24 mouse cellular contexts compared by ENCODE assay signal in genomic region chr9:57547869-57548268, GRCm38 (mm10). TPM values are rescaled to one million over a fixed set of nuclear protein-coding genes. Genes with fewer than 3 reads are reported as not detected.
DNase-seq lines count a peak whose midpoint lies in the region; ATAC-seq and TF ChIP-seq lines count a peak whose summit lies in the region.
"Had no signal": no experiment of that assay in that cellular context is flagged by ENCODE, and none has a peak within 500 bp of the region (broad histone marks: within the 10 kb centered on the region; RNA-seq: fewer than 3 reads in every experiment).

No protein-coding gene starts in this region.

- H3K36me3 ChIP-seq in embryonic facial prominence, embryonic 13.5 days: peaks cover 76% of the 10 kb centered on the region
- peaks cover 80% of the 10 kb centered on the region for H3K36me3 ChIP-seq in embryonic facial prominence, embryonic 10.5 days (replicated peaks)
- H3K36me3 ChIP-seq in liver, embryonic 12.5 days: peaks cover 50% of the 10 kb centered on the region
- peaks cover 28% of the 10 kb centered on the region for H3K36me3 ChIP-seq in liver, postnatal 0 days (replicated peaks; ENCODE audit: insufficient read depth, low read length)
- H3K36me3 ChIP-seq in E14TG2a.4 (ENCODE audit: insufficient read depth, low read length): peaks cover 85% of the 10 kb centered on the region
- H3K36me3 ChIP-seq in liver, embryonic 15.5 days (replicated peaks): peaks cover 46% of the 10 kb centered on the region

- peaks cover 7% of the 10 kb centered on the region for H3K4me1 ChIP-seq in embryonic facial prominence, embryonic 13.5 days
- H3K4me1 ChIP-seq in embryonic facial prominence, embryonic 10.5 days: peaks cover 7% of the 10 kb centered on the region
- H3K4me1 ChIP-seq in liver, embryonic 12.5 days: peaks cover 36% of the 10 kb centered on the region
- H3K4me1 ChIP-seq in liver, postnatal 0 days (ENCODE audit: insufficient read depth): peaks cover 12% of the 10 kb centered on the region
- H3K4me1 ChIP-seq in E14TG2a.4 (replicated peaks; ENCODE audit: low read depth, low read length): peaks cover 63% of the 10 kb centered on the region
- H3K4me1 ChIP-seq in liver, embryonic 15.5 days (replicated peaks): peaks cover 33% of the 10 kb centered on the region

- TF ChIP-seq EP300 in liver, postnatal 0 days (IDR thresholded peaks at IDR 0.05; ENCODE audit: low read depth): no peak

- peak overlapping the region; percentile 21; the same call in 1 of the 2 replicates for H3K9ac ChIP-seq in embryonic facial prominence, embryonic 13.5 days
- H3K9ac ChIP-seq in liver, embryonic 12.5 days: no peak overlapping the region
- H3K9ac ChIP-seq in liver, postnatal 0 days (replicated peaks): no peak overlapping the region
- no peak overlapping the region for H3K9ac ChIP-seq in liver, embryonic 15.5 days
- H3K9ac ChIP-seq: embryonic facial prominence, embryonic 15.5 days; forebrain, embryonic 13.5 days; hindbrain, embryonic 13.5 days; limb, embryonic 13.5 days; midbrain, embryonic 12.5 days; neural tube, embryonic 15.5 days had no signal

- 90% methylated on average over 11 of the region's 11 CpGs for WGBS in embryonic facial prominence, embryonic 13.5 days
- WGBS in embryonic facial prominence, embryonic 10.5 days: 92% methylated on average over 11 of the region's 11 CpGs
- whole genome bisulfite sequencing in liver, embryonic 12.5 days (ENCODE audit: insufficient replicate concordance): 81% methylated on average over 11 of the region's 11 CpGs
- 80% methylated on average over 11 of the region's 11 CpGs for WGBS in liver, postnatal 0 days (ENCODE audit: insufficient replicate concordance)
- 79% methylated on average over 11 of the region's 11 CpGs for WGBS in liver, embryonic 15.5 days (ENCODE audit: insufficient replicate concordance)

- ATAC-seq in embryonic facial prominence, embryonic 13.5 days (ENCODE audit: insufficient number of reproducible peaks, insufficient read depth, low FRiP score, low TSS enrichment, low read depth): no peak
- ATAC-seq in liver, embryonic 12.5 days: no peak
- ATAC-seq in liver, postnatal 0 days: no peak
- no peak for ATAC-seq in liver, embryonic 15.5 days (ENCODE audit: insufficient read depth)
- ATAC-seq: activated CD4-positive, CD25-positive, alpha-beta regulatory T cell, adult 4 months; forebrain, embryonic 13.5 days had no signal

- H3K27ac ChIP-seq in embryonic facial prominence, embryonic 13.5 days: no peak overlapping the region
- H3K27ac ChIP-seq in embryonic facial prominence, embryonic 10.5 days (replicated peaks): no peak overlapping the region
- no peak overlapping the region for H3K27ac ChIP-seq in liver, embryonic 12.5 days
- H3K27ac ChIP-seq in liver, postnatal 0 days (ENCODE audit: low read depth): no peak overlapping the region
- no peak overlapping the region for H3K27ac ChIP-seq in liver, embryonic 15.5 days (replicated peaks)
- H3K27ac ChIP-seq: embryonic facial prominence, embryonic 15.5 days; forebrain, embryonic 13.5 days; hindbrain, embryonic 13.5 days; left cerebral cortex, adult 2 months; limb, embryonic 13.5 days; midbrain, embryonic 12.5 days; neural tube, embryonic 15.5 days had no signal

- DNase-seq in embryonic facial prominence, embryonic 10.5 days (ENCODE audit: low spot score): no peak
- no peak for DNase-seq in liver, postnatal 0 days
- DNase-seq in lung, postnatal 10 days: no peak
- no peak for DNase-seq in natural killer cell, adult 2 months (ENCODE audit: low spot score in 2 of 2)
- DNase-seq: adrenal gland, adult 2 months; kidney, adult 11 months; kidney, postnatal 14 days; right cerebral cortex, postnatal 25 days; spleen, adult 18-20 months; thymus, postnatal 14 days had no signal

- no peaks in the 10 kb centered on the region for H3K27me3 ChIP-seq in embryonic facial prominence, embryonic 13.5 days
- H3K27me3 ChIP-seq in embryonic facial prominence, embryonic 10.5 days (replicated peaks; ENCODE audit: low read depth, poor library complexity, severe bottlenecking): no peaks in the 10 kb centered on the region
- H3K27me3 ChIP-seq in liver, embryonic 12.5 days (replicated peaks): no peaks in the 10 kb centered on the region
- no peaks in the 10 kb centered on the region for H3K27me3 ChIP-seq in liver, postnatal 0 days (ENCODE audit: insufficient read depth, low read length)
- H3K27me3 ChIP-seq in E14TG2a.4 (ENCODE audit: insufficient read depth, low read length): no peaks in the 10 kb centered on the region
- no peaks in the 10 kb centered on the region for H3K27me3 ChIP-seq in liver, embryonic 15.5 days
- H3K27me3 ChIP-seq: CH12.LX; embryonic facial prominence, embryonic 15.5 days; forebrain, embryonic 13.5 days; hindbrain, embryonic 13.5 days; limb, embryonic 13.5 days; midbrain, embryonic 12.5 days; neural tube, embryonic 15.5 days had no signal

- H3K9me3 ChIP-seq in embryonic facial prominence, embryonic 13.5 days: no peaks in the 10 kb centered on the region
- no peaks in the 10 kb centered on the region for H3K9me3 ChIP-seq in embryonic facial prominence, embryonic 10.5 days
- no peaks in the 10 kb centered on the region for H3K9me3 ChIP-seq in liver, embryonic 12.5 days (replicated peaks)
- no peaks in the 10 kb centered on the region for H3K9me3 ChIP-seq in liver, postnatal 0 days (ENCODE audit: low read length)
- H3K9me3 ChIP-seq in E14TG2a.4 (ENCODE audit: low read length): peaks cover 24% of the 10 kb centered on the region
- H3K9me3 ChIP-seq in liver, embryonic 15.5 days (replicated peaks): no peaks in the 10 kb centered on the region
- H3K9me3 ChIP-seq: embryonic facial prominence, embryonic 15.5 days; forebrain, embryonic 13.5 days; hindbrain, embryonic 13.5 days; limb, embryonic 13.5 days; midbrain, embryonic 12.5 days; neural tube, embryonic 15.5 days had no signal

- TF ChIP-seq CTCF in liver, postnatal 0 days (IDR thresholded peaks at IDR 0.05; ENCODE audit: low read depth): no peak
- TF ChIP-seq CTCF in E14TG2a.4 (conservative IDR thresholded peaks at IDR 0.05; ENCODE audit: low read length): no peak

- no peak overlapping the region for H3K4me2 ChIP-seq in embryonic facial prominence, embryonic 13.5 days
- peak overlapping the region; percentile 27 for H3K4me2 ChIP-seq in liver, embryonic 12.5 days
- no peak overlapping the region for H3K4me2 ChIP-seq in liver, postnatal 0 days (ENCODE audit: low read depth, low read length)
- peak overlapping the region; percentile 10; the same call in 1 of the 2 replicates for H3K4me2 ChIP-seq in liver, embryonic 15.5 days
- H3K4me2 ChIP-seq: embryonic facial prominence, embryonic 15.5 days; forebrain, embryonic 13.5 days; heart, embryonic 11.5 days; hindbrain, embryonic 13.5 days; limb, embryonic 13.5 days; midbrain, embryonic 12.5 days; neural tube, embryonic 15.5 days had no signal

- H3K4me3 ChIP-seq in embryonic facial prominence, embryonic 13.5 days: no peak overlapping the region
- no peak overlapping the region for H3K4me3 ChIP-seq in embryonic facial prominence, embryonic 10.5 days
- H3K4me3 ChIP-seq in liver, embryonic 12.5 days: no peak overlapping the region
- no peak overlapping the region for H3K4me3 ChIP-seq in liver, postnatal 0 days (ENCODE audit: low read depth, low read length)
- peak overlapping the region; percentile 57 for H3K4me3 ChIP-seq in E14TG2a.4 (replicated peaks; ENCODE audit: low read length)
- H3K4me3 ChIP-seq in liver, embryonic 15.5 days (replicated peaks): no peak overlapping the region
- H3K4me3 ChIP-seq: embryonic facial prominence, embryonic 15.5 days; forebrain, embryonic 13.5 days; hindbrain, embryonic 13.5 days; left cerebral cortex, adult 2 months; limb, embryonic 13.5 days; midbrain, embryonic 12.5 days; neural tube, embryonic 15.5 days had no signal

RNA-seq across cellular contexts. Expression of gene Mpi, which starts 4.7 kb away (rescaled TPM):
- polyA plus RNA-seq in embryonic facial prominence, embryonic 13.5 days (2015; fragmentation: Nextera tagmentation; extraction: Ambion mirVana): 47.1 and 48.8 TPM in 2 replicates
- polyA plus RNA-seq in embryonic facial prominence, embryonic 10.5 days (2016; fragmentation: Nextera tagmentation; extraction: Ambion mirVana): 58.7 and 61.7 TPM in 2 replicates
- polyA plus RNA-seq in liver, embryonic 12.5 days (2016; fragmentation: Nextera tagmentation; extraction: Ambion mirVana): 17.4 and 17.7 TPM in 2 replicates
- 7.3 and 8.2 TPM in 2 replicates for polyA plus RNA-seq in liver, postnatal 0 days (2015; fragmentation: Nextera tagmentation; extraction: Ambion mirVana)
- 11.9 and 12.5 TPM in 2 replicates for polyA plus RNA-seq in liver, embryonic 15.5 days (2015; fragmentation: Nextera tagmentation; extraction: Ambion mirVana)

RNA-seq across cellular contexts. Expression of gene Fam219b, which starts 10.5 kb away (rescaled TPM):
- 25.1 and 28.9 TPM in 2 replicates for polyA plus RNA-seq in embryonic facial prominence, embryonic 13.5 days (2015; fragmentation: Nextera tagmentation; extraction: Ambion mirVana)
- 17.1 and 17.7 TPM in 2 replicates for polyA plus RNA-seq in embryonic facial prominence, embryonic 10.5 days (2016; fragmentation: Nextera tagmentation; extraction: Ambion mirVana)
- 10.5 and 12.0 TPM in 2 replicates for polyA plus RNA-seq in liver, embryonic 12.5 days (2016; fragmentation: Nextera tagmentation; extraction: Ambion mirVana)
- 4.6 and 5.1 TPM in 2 replicates for polyA plus RNA-seq in liver, postnatal 0 days (2015; fragmentation: Nextera tagmentation; extraction: Ambion mirVana)
- polyA plus RNA-seq in liver, embryonic 15.5 days (2015; fragmentation: Nextera tagmentation; extraction: Ambion mirVana): 6.1 and 6.5 TPM in 2 replicates

RNA-seq across cellular contexts. Expression of gene Scamp2, which starts 12.9 kb away (rescaled TPM):
- 54.2 and 61.7 TPM in 2 replicates for polyA plus RNA-seq in embryonic facial prominence, embryonic 13.5 days (2015; fragmentation: Nextera tagmentation; extraction: Ambion mirVana)
- 44.1 and 45.3 TPM in 2 replicates for polyA plus RNA-seq in embryonic facial prominence, embryonic 10.5 days (2016; fragmentation: Nextera tagmentation; extraction: Ambion mirVana)
- 32.5 and 33.2 TPM in 2 replicates for polyA plus RNA-seq in liver, embryonic 12.5 days (2016; fragmentation: Nextera tagmentation; extraction: Ambion mirVana)
- 29.6 and 31.2 TPM in 2 replicates for polyA plus RNA-seq in liver, postnatal 0 days (2015; fragmentation: Nextera tagmentation; extraction: Ambion mirVana)
- 24.9 and 25.7 TPM in 2 replicates for polyA plus RNA-seq in liver, embryonic 15.5 days (2015; fragmentation: Nextera tagmentation; extraction: Ambion mirVana)

RNA-seq across cellular contexts. Expression of gene Cox5a, which starts 26.8 kb away (rescaled TPM):
- 473 and 528 TPM in 2 replicates for polyA plus RNA-seq in embryonic facial prominence, embryonic 13.5 days (2015; fragmentation: Nextera tagmentation; extraction: Ambion mirVana)
- polyA plus RNA-seq in embryonic facial prominence, embryonic 10.5 days (2016; fragmentation: Nextera tagmentation; extraction: Ambion mirVana): 664 and 702 TPM in 2 replicates
- 415 and 442 TPM in 2 replicates for polyA plus RNA-seq in liver, embryonic 12.5 days (2016; fragmentation: Nextera tagmentation; extraction: Ambion mirVana)
- 761 and 777 TPM in 2 replicates for polyA plus RNA-seq in liver, postnatal 0 days (2015; fragmentation: Nextera tagmentation; extraction: Ambion mirVana)
- 249 and 287 TPM in 2 replicates for polyA plus RNA-seq in liver, embryonic 15.5 days (2015; fragmentation: Nextera tagmentation; extraction: Ambion mirVana)

RNA-seq across cellular contexts. Expression of gene Ulk3, which starts 41.4 kb away (rescaled TPM):
- polyA plus RNA-seq in embryonic facial prominence, embryonic 13.5 days (2015; fragmentation: Nextera tagmentation; extraction: Ambion mirVana): 20.3 and 26.9 TPM in 2 replicates
- 13.3 and 16.4 TPM in 2 replicates for polyA plus RNA-seq in embryonic facial prominence, embryonic 10.5 days (2016; fragmentation: Nextera tagmentation; extraction: Ambion mirVana)
- 6.4 and 9.0 TPM in 2 replicates for polyA plus RNA-seq in liver, embryonic 12.5 days (2016; fragmentation: Nextera tagmentation; extraction: Ambion mirVana)
- 3.6 and 3.7 TPM in 2 replicates for polyA plus RNA-seq in liver, postnatal 0 days (2015; fragmentation: Nextera tagmentation; extraction: Ambion mirVana)
- polyA plus RNA-seq in liver, embryonic 15.5 days (2015; fragmentation: Nextera tagmentation; extraction: Ambion mirVana): 3.5 and 4.4 TPM in 2 replicates

Comparison
In these comparisons a context has a peak if more than half of its experiments do, and no peak if none do; other contexts are left out.
1. H3K4me2 ChIP-seq: peak in liver, embryonic 12.5 days (single experiment) and liver, embryonic 15.5 days (single experiment); none in embryonic facial prominence, embryonic 13.5 days (single experiment) and liver, postnatal 0 days (single experiment).